Mouse (Mus musculus): ENCODE measurements at regions not wholly inside any gene's neighbourhood (a gene's known extent, or its start where the extent isn't known, plus 50 kb on each side); places are given as distances from the start of the nearest gene placed in this dataset.

DNA sequence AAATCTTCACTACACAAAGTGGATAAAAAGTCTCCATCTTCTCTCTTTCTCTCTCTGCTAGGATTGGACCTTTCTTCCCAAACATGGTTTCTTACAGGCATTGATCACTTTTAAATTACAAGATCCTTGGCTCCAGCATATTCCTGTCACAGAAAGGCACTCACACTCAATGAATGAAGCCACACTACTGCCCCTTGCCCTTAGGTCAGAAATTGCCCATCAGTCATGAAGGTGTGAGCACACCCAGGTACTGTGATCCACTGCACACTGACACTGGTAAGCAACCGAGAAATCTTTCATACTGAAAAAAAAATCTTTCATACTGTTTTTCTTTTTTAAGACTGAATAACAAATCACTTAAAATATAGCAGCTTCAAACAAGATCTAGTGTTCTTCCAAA lies 235.9 kb downstream of the 4933412E24Rik start:
- no peaks in the 10 kb centered on the region for H3K36me3 ChIP-seq
- no peak overlapping the region for H3K27ac ChIP-seq (replicated peaks)
- H3K4me2 ChIP-seq, result no peak overlapping the region
- ATAC-seq (ENCODE audit: low FRiP score), result no peak
- H3K4me3 ChIP-seq (replicated peaks), result no peak overlapping the region
- 88% methylated on average over 1 of the region's 1 CpGs for WGBS
- H3K9ac ChIP-seq (replicated peaks), result no peak overlapping the region
- no peaks in the 10 kb centered on the region for H3K27me3 ChIP-seq (replicated peaks)
- no peaks in the 10 kb centered on the region for H3K9me3 ChIP-seq (replicated peaks)
- H3K4me1 ChIP-seq, result peaks cover 21% of the 10 kb centered on the region

DNA sequence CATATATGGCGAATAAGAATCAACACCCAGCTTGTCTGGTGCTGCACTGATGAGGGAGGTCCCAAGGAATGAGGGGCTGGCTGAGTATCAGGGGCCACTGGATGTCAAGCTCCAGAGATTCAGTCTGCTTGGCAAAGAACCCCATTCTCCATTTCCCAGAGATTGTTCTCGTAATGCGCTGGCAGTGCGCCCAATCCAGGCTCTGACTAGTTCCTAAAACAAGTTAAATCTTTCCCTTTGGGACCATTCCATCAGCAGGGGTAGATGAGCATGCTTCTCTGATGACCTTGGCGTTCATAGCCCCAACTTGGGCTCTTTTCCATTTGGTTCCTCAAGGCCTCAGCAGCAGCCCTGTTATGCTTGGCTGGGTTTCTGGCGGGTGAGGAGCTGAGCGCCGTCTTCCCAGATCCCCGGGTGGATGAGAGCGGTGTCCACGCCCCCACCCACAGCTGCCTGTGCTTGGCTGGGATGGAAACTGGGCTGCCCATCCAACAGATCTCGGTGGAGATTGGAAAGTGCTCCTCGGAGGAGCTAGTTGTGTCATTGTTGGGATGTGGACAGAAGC lies 239.0 kb downstream of the 4933412E24Rik start:
- Histone ChIP-seq H3K36me3 (no peaks in the 10 kb centered on the region), H3K4me3 (replicated peaks) (no peak overlapping the region), H3K9me3 (replicated peaks) (no peaks in the 10 kb centered on the region), H3K4me2 (no peak overlapping the region), H3K27ac (replicated peaks) (no peak overlapping the region), H3K9ac (replicated peaks) (no peak overlapping the region), H3K4me1 (no peaks in the 10 kb centered on the region), H3K27me3 (replicated peaks) (no peaks in the 10 kb centered on the region)
- WGBS, result 82% methylated on average over 13 of the region's 13 CpGs
- ATAC-seq (ENCODE audit: low FRiP score), result no peak

DNA sequence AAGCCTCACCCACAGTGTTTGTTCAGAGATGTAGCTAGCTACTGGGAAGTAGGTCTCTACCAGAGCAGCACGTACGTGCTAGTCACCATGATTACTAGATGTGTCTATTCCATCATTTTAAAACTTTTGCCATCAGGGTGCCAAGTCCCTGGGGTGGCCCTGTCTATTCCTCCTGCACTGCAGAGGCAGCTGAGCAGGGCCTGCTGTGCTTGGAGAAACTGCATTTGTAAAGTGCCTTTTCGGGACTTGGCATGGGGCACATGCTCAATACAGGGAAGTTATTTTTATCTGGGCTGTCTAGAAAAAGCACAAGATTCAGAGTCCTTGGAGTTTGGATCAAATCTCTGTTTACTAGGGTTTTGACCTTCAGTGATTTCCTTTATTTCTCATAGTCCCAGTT lies 240.6 kb downstream of the 4933412E24Rik start:
- no peak for ATAC-seq (ENCODE audit: low FRiP score)
- 92% methylated on average over 3 of the region's 3 CpGs for WGBS

GRCm38 (mm10) chr15:59773983-59774382 lies 242.4 kb downstream of the 4933412E24Rik start:
- Histone ChIP-seq H3K36me3 (no peaks in the 10 kb centered on the region), H3K4me2 (no peak overlapping the region), H3K27ac (replicated peaks) (no peak overlapping the region), H3K4me1 (no peaks in the 10 kb centered on the region), H3K27me3 (replicated peaks) (no peaks in the 10 kb centered on the region), H3K9me3 (replicated peaks) (peaks cover 4% of the 10 kb centered on the region; the same call in 1 of the 2 replicates), H3K9ac (replicated peaks) (no peak overlapping the region), H3K4me3 (replicated peaks) (no peak overlapping the region)
- WGBS, result 94% methylated on average over 2 of the region's 2 CpGs
- ATAC-seq (ENCODE audit: low FRiP score), result no peak

More for the DNA sequence above, 240.6 kb downstream of the 4933412E24Rik start:
- no peaks in the 10 kb centered on the region for H3K4me1 ChIP-seq
- no peak overlapping the region for H3K4me2 ChIP-seq
- H3K9ac ChIP-seq (replicated peaks), result no peak overlapping the region
- H3K4me3 ChIP-seq (replicated peaks), result no peak overlapping the region
- H3K9me3 ChIP-seq (replicated peaks), result no peaks in the 10 kb centered on the region
- H3K27ac ChIP-seq (replicated peaks), result no peak overlapping the region
- no peaks in the 10 kb centered on the region for H3K27me3 ChIP-seq (replicated peaks)
- H3K36me3 ChIP-seq, result no peaks in the 10 kb centered on the region

DNA sequence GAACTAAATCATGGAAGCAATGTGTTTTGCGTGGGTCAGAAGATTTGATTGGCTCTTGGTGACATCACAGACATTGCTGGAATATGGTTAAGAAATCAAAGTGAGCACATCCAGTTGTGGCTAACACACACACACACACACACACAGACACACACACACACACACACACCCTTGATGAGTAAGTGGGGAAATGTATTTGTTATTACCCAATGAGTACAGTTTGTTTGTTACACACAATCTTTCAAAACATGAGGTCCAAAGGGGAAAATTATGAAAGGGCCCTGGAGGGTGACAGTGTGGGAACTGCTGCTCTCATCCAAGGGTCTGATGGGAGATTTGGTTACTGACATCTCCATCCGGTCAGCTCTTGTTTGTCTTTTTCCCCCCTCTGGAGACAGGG lies 243.8 kb downstream of the 4933412E24Rik start:
- no peaks in the 10 kb centered on the region for H3K27me3 ChIP-seq (replicated peaks)
- 94% methylated on average over 2 of the region's 2 CpGs for WGBS
- no peak for ATAC-seq (ENCODE audit: low FRiP score)
- peaks cover 4% of the 10 kb centered on the region; the same call in 1 of the 2 replicates for H3K9me3 ChIP-seq (replicated peaks)
- no peaks in the 10 kb centered on the region for H3K4me1 ChIP-seq
- no peak overlapping the region for H3K9ac ChIP-seq (replicated peaks)
- H3K27ac ChIP-seq (replicated peaks), result no peak overlapping the region
- H3K36me3 ChIP-seq, result no peaks in the 10 kb centered on the region
- H3K4me3 ChIP-seq (replicated peaks), result no peak overlapping the region
- H3K4me2 ChIP-seq, result no peak overlapping the region

DNA sequence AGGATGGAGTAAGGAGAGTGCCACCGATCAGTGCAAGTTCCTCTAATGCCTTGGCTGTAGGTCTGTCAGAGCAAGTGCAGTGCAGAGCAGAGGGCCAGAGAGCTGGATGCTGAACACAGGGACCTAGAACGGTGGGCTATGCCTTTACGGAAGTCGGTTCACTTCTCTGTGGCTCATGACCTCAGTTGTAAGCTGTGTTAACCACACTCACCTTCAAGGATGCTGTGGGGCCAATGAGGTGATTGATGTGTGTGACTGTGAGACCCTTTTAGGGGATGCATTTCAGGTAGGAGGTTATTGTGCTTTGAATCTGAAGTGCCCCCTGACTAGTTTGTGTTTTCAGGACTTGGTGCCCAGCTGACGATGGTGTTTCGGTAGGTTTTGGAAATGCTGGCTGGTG lies 254.4 kb downstream of the 4933412E24Rik start:
- H3K36me3 ChIP-seq, result no peaks in the 10 kb centered on the region
- no peak for ATAC-seq (ENCODE audit: low FRiP score)
- 0 out of 2 replicates have a peak, but pooled peaks cover 4% of the 10 kb centered on the region for H3K9me3 ChIP-seq (replicated peaks)
- no peak overlapping the region for H3K4me3 ChIP-seq (replicated peaks)
- no peak overlapping the region for H3K27ac ChIP-seq (replicated peaks)
- H3K4me2 ChIP-seq, result no peak overlapping the region
- H3K27me3 ChIP-seq (replicated peaks), result no peaks in the 10 kb centered on the region
- no peak overlapping the region for H3K9ac ChIP-seq (replicated peaks)
- 92% methylated on average over 6 of the region's 6 CpGs for WGBS
- no peaks in the 10 kb centered on the region for H3K4me1 ChIP-seq

DNA sequence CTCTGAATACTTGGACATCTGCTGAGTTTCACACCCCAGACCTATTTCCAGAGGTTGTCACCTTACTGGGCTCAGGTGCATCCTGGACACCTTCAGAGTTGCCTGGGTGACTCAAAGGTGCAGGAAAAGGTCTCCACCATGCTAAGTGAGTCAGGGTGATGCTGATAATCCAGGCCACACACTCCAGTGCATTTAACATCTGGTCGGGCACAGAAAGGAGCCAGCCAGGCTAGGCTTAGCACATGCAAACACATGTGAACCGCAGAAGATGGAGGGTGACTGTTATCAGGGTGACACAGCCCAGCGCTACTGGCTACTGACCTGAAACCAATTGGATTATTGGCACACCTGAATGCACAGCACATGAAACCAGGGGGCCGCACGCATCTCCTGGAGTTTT lies 255.9 kb downstream of the 4933412E24Rik start:
- Histone ChIP-seq H3K4me3 (replicated peaks) (no peak overlapping the region), H3K4me2 (no peak overlapping the region), H3K27me3 (replicated peaks) (no peaks in the 10 kb centered on the region), H3K9ac (replicated peaks) (no peak overlapping the region), H3K36me3 (no peaks in the 10 kb centered on the region), H3K27ac (replicated peaks) (no peak overlapping the region), H3K4me1 (no peaks in the 10 kb centered on the region), H3K9me3 (replicated peaks) (0 out of 2 replicates have a peak, but pooled peaks cover 4% of the 10 kb centered on the region)
- 94% methylated on average over 5 of the region's 5 CpGs for WGBS
- ATAC-seq (ENCODE audit: low FRiP score), result no peak

- H3K27me3 ChIP-seq (replicated peaks), result no peaks in the 10 kb centered on the region
- WGBS, result 42% methylated on average over 4 of the region's 4 CpGs
- no peak overlapping the region for H3K9ac ChIP-seq (replicated peaks)
- no peak overlapping the region for H3K4me3 ChIP-seq (replicated peaks)
- no peaks in the 10 kb centered on the region for H3K36me3 ChIP-seq
- ATAC-seq (ENCODE audit: low FRiP score), result no peak
- H3K4me2 ChIP-seq, result no peak overlapping the region
- no peaks in the 10 kb centered on the region for H3K9me3 ChIP-seq (replicated peaks)
- no peak overlapping the region for H3K27ac ChIP-seq (replicated peaks)
- no peaks in the 10 kb centered on the region for H3K4me1 ChIP-seq
Observed at GRCm38 (mm10) chr15:59759566-59759965, 256.8 kb downstream of the 4933412E24Rik start.

DNA sequence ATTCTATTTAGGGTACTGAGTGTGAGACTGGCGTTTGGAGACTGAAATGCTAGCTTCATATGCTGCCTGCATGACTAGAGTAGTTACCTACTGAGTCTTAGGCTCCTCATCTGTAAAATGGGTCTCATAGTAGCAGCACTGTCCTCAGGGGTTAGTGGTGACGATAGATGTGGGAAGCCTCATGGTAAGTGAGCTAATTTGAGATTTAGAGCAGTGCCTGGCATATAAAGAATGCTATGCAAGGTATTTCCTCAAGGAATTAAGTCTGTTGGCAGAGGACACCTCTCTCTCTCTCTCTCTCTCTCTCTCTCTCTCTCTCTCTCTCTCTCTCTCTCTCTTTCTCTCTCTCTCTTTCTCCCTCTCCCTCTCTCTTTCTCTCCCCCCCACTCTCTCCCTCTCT lies 257.4 kb downstream of the 4933412E24Rik start:
- Histone ChIP-seq H3K9ac (replicated peaks) (no peak overlapping the region), H3K4me2 (no peak overlapping the region), H3K27me3 (replicated peaks) (no peaks in the 10 kb centered on the region), H3K9me3 (replicated peaks) (no peaks in the 10 kb centered on the region), H3K4me1 (no peaks in the 10 kb centered on the region), H3K36me3 (no peaks in the 10 kb centered on the region), H3K27ac (replicated peaks) (no peak overlapping the region), H3K4me3 (replicated peaks) (no peak overlapping the region)
- no peak for ATAC-seq (ENCODE audit: low FRiP score)
- WGBS, result 72% methylated on average over 2 of the region's 2 CpGs

- no peak for ATAC-seq (ENCODE audit: low FRiP score)
- no peaks in the 10 kb centered on the region for H3K9me3 ChIP-seq (replicated peaks)
- no peak overlapping the region for H3K4me3 ChIP-seq (replicated peaks)
- no peak overlapping the region for H3K9ac ChIP-seq (replicated peaks)
- no peaks in the 10 kb centered on the region for H3K27me3 ChIP-seq (replicated peaks)
- WGBS, result 77% methylated on average over 6 of the region's 6 CpGs
- no peak overlapping the region for H3K27ac ChIP-seq (replicated peaks)
- H3K36me3 ChIP-seq, result no peaks in the 10 kb centered on the region
- no peak overlapping the region for H3K4me2 ChIP-seq
- H3K4me1 ChIP-seq, result no peaks in the 10 kb centered on the region
Observed at GRCm38 (mm10) chr15:59756141-59756540, 260.3 kb downstream of the 4933412E24Rik start.

GRCm38 (mm10) chr15:59754906-59755305 lies 261.5 kb downstream of the 4933412E24Rik start:
- WGBS, result 69% methylated on average over 13 of the region's 13 CpGs
- no peaks in the 10 kb centered on the region for H3K36me3 ChIP-seq
- no peaks in the 10 kb centered on the region for H3K27me3 ChIP-seq (replicated peaks)
- H3K4me1 ChIP-seq, result no peaks in the 10 kb centered on the region
- no peak overlapping the region for H3K9ac ChIP-seq (replicated peaks)
- no peak overlapping the region for H3K27ac ChIP-seq (replicated peaks)
- H3K9me3 ChIP-seq (replicated peaks), result no peaks in the 10 kb centered on the region
- no peak for ATAC-seq (ENCODE audit: low FRiP score)
- H3K4me2 ChIP-seq, result no peak overlapping the region
- no peak overlapping the region for H3K4me3 ChIP-seq (replicated peaks)

GRCm38 (mm10) chr15:59752277-59752676 lies 264.1 kb downstream of the 4933412E24Rik start:
- no peak overlapping the region for H3K4me3 ChIP-seq (replicated peaks)
- H3K36me3 ChIP-seq, result no peaks in the 10 kb centered on the region
- no peaks in the 10 kb centered on the region for H3K4me1 ChIP-seq
- no peaks in the 10 kb centered on the region for H3K9me3 ChIP-seq (replicated peaks)
- no peak for ATAC-seq (ENCODE audit: low FRiP score)
- no peak overlapping the region for H3K27ac ChIP-seq (replicated peaks)
- 87% methylated on average over 1 of the region's 1 CpGs for WGBS
- H3K4me2 ChIP-seq, result no peak overlapping the region
- no peaks in the 10 kb centered on the region for H3K27me3 ChIP-seq (replicated peaks)
- H3K9ac ChIP-seq (replicated peaks), result no peak overlapping the region

GRCm38 (mm10) chr15:59746290-59746689 lies 270.1 kb downstream of the 4933412E24Rik start:
- Histone ChIP-seq H3K36me3 (no peaks in the 10 kb centered on the region), H3K27ac (replicated peaks) (no peak overlapping the region), H3K9ac (replicated peaks) (no peak overlapping the region), H3K4me1 (no peaks in the 10 kb centered on the region), H3K27me3 (replicated peaks) (no peaks in the 10 kb centered on the region), H3K4me2 (no peak overlapping the region), H3K9me3 (replicated peaks) (no peaks in the 10 kb centered on the region), H3K4me3 (replicated peaks) (no peak overlapping the region)
- no peak for ATAC-seq (ENCODE audit: low FRiP score)
- WGBS, result 56% methylated on average over 9 of the region's 9 CpGs
